Mouse (Mus musculus): ENCODE measurements around the gene Trim28.
A peak's percentile ranks its signal among the peaks of the same experiment; 100 is the strongest.

The Trim28 gene

DNA sequence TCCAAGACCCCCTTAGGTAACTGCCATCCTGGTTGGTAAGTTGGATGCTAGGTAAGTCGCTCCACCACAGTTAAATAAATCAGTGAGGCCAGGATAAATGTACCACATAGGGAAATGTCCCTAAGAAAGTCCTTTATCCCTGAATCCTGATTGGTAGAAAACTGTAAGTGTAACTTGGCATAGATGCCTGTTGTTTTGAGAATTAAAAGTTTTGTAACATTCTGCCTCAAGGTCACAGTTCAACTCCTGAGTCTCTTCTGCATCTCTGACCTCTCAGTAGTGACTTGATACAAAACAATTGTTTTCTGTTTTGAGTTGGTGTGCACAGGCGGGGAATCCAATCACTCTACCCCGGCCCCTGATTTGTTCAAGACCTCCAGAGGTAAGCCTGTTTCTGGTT, at the start of gene Trim28:
Gene Trim28, plus strand, starts transcription at position 264 of the 400 bp plus-strand sequence.
- DNase-seq (ENCODE audit: low read depth) = no peak

DNA sequence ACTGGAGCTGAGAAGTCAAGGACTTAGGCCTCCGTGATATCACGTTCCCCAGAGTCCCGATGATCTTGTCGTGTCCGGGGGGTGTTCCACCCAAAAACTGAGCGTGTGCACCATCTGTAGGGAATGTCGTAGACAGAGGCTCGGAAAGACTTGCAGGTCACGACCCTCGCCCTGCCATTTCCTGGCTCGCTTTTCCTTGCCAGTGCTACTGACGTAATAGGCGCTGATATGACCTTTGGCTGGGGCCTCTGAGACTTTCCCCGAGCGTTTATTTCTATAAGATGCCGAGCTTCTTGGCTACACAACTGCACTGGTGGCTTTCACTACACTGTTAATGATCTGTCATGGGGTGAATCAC, 49.1 kb upstream of the Trim28 start:
- DNase-seq (ENCODE audit: low read depth) = no peak

DNA sequence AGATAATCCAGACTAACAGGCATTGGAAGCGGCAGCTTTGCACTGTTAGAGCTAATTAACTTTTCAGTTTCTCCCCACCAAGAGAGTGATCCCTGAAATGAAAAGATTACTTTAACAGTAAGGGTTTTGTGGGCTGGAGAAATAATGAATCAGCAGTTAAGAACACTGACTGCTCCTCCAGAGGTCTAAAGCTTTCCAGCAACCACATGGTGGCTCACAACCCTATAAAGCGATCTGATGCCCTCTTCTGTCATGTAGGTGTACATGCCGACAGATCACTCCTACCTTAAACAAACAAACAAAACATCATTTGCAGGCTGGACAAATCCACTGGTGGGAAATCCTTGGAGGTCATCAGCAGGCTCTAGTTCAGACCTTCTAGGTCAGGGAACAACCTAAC, 44.0 kb upstream of the Trim28 start:
- no peak for DNase-seq (ENCODE audit: low read depth)

DNA sequence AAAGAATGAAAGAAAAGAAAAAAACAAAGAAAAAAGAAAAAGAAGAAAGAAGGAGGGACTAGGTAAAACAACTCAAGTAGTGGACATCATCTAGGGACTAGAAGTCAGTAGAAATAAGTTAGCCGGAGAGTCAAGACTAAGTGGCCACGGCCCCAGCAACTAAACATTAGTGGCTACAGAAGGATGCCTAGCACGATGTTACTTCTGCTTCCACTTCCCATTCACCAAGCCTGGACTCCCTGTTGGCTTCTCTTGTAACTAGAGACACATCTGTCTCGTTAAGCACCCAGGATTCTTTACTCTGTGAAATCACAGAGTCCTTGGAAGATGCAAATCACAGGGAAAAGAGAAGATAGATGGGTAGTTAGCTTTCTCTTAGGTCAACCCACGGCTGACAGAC, 41.4 kb upstream of the Trim28 start:
- DNase-seq (ENCODE audit: low read depth) = no peak

DNA sequence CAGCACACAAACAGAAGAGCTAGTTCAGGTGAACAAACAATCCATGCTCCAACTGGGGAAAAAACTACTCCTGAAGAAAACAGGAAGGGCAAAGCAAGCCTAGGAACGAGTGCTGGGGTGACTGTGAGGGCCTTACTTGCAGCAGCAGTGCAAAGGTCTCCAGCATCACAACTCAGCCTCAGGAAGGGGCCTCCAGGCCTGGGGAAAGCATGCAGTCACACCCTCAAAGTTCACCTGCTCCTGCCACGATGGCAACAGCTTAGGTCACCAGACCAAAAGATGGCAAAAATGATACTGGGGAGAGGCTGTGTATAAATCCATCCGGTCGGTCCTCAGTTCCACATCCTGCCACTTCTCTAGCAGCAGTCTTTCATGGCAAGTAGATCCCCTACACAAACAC, 40.0 kb upstream of the Trim28 start:
- no peak for DNase-seq (ENCODE audit: low read depth)

DNA sequence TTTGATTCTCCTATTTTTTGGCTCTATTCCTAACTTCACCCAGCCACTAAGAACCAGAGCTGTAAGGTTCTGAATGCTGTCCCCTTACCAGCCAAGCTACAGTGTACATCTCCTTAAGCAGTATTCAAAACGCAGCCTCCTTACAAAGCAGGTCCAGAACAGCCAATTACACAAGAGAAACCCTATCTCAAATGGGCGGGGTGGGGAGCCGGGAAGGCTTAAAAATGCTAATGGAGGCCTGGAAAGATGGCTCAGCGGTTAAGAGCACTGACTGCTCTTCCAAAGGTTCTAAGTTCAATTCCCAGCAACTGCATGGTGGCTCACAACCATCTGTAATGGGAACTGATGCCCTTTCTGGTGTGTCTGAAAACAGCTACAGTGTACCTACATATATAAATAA, 39.2 kb upstream of the Trim28 start:
- no peak for DNase-seq (ENCODE audit: low read depth)

DNA sequence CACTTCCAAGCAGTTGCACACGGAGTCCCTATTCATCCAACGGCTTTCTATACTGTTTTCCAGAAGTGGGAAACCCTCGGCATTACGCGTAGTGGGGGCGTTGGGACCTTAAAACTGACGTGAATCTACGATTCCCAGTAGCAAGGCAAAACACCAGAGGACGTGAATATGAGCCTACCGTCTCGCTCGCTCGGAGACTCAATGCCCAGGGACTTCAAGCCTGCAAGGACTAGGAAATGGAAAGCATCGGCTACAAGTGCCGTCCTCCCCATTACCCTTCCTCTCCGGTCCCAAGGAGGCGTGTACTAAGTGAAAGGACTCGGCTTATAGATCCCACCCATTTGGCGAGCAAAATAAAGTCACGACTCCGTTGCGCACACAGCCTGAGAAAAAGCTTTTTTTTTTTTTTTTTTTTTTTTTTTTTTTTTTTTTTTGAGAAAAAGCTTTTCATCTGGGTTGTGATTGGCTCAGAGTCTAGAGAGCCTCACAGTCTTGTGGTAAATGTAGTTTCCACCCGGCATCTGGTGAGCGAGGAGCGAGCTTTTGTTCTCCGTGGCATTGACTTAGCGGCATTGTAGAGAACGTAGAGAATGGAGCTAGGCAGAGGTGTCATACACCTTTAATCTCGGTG, 37.3 kb upstream of the Trim28 start:
- peak; percentile 63 for DNase-seq (ENCODE audit: low read depth)

DNA sequence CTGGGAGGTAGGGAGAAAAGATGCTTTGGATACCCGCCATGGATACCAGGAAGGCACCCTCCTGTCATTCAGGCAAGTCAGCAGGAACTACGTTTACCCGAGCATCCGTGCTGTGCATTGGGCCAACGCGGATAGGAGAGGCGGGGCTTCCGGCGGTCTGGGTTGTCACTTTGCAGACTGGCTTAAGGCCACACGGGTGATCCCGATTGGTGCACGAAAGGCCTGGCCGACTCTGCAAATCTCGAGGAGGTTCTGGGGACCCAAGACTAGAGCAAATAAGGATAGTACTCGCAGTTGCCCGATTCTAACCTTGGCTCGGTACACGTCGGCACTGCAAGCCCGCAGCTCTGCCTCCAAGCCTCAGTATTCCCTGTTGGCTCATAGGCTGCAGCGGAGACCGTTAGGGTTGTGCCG, 33.2 kb upstream of the Trim28 start, which contains the start of gene Zfp324:
Gene Zfp324, plus strand, starts transcription at position 161 of the 414 bp plus-strand sequence.
- DNase-seq (ENCODE audit: low read depth) = peak; percentile 85

DNA sequence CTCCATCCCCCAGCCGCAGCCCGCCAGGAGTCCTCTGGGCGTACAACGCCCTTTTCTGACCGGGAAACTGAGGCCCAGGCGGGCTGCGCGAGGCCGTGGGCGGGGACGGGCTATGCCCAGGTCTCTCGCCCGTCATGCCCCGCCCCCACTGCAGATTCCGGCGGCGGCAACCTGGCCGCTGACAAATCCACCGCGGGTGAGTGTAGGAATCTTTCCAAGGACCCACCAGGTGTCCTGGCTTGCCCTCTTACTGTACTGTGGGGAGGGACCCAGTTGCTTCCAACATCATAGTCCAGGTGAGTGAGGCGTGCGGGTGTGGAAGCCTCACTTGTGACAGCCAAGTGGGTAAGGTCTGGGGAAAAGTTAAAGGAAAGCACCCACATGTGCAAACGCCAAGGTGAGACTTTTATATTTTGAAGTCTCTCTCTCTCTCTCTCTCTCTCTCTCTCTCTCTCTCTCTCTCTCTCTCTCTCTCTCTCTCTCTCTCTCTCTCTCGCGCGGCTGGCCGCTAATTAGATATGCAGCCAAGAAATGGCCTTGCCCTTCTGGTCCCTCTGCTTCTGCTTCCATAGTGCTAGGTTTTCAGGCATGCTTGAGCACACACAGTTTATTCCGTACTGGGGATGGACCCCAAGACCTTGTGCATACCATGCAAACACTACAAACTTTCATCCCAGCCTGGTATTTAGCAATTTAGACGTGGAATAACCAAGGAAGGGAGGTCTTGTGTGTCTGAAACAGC, 32.6 kb upstream of the Trim28 start:
- no peak for DNase-seq (ENCODE audit: low read depth)

DNA sequence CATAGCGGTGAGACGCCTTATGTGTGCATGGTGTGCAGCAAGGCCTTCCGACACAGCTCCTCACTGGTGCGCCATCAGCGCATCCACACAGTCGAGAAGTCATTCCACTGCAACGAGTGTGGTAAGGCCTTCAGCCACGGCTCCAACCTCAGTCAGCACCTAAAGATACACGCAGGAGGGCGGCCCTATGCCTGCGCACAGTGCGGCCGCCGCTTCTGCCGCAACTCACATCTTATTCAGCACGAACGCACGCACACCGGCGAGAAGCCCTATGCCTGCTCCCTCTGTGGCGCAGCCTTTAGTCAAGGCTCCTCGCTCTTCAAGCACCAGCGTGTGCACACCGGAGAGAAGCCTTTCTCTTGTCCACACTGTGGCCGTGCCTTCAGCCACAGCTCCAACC, 28.0 kb upstream of the Trim28 start:
- no peak for DNase-seq (ENCODE audit: low read depth)

DNA sequence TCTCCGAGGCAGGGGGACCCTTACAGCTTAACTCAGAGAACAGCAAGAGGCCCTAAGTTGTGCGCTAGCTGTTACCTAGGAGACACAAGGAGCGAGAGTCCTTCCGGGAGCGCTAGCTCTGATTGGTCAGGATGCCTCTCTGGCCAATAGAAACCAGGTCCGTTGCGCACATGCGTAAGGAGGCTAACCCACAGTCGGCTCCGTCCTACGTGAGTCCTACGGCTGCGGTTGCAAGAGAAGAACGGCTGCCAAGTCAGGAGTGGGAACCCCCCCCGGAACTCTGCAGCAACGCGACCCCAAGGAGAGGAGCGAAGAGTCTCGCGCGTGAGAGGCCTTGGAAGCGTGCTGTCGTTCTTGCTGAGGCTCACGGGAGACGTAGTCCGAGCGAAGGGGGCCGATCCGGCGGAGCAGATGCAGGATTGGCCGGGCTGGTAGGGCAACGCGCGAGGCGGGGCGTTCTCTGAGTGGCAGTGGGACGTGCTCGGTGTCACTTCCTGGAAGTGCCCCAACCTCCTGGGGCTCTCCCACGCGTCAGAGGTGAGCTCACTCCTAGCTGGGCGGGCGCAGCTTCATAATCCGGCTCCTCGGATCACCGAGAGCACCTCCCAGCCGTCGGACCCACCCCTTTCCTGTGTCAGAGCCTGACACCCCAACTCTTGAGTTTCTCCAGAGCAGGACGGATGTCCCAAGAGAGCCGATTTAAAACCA, 21.1 kb upstream of the Trim28 start, which contains the start of gene Zfp446:
Gene Zfp446, plus strand, starts transcription at position 167 of the 708 bp plus-strand sequence.
- peak; percentile 94 for DNase-seq (ENCODE audit: low read depth)

DNA sequence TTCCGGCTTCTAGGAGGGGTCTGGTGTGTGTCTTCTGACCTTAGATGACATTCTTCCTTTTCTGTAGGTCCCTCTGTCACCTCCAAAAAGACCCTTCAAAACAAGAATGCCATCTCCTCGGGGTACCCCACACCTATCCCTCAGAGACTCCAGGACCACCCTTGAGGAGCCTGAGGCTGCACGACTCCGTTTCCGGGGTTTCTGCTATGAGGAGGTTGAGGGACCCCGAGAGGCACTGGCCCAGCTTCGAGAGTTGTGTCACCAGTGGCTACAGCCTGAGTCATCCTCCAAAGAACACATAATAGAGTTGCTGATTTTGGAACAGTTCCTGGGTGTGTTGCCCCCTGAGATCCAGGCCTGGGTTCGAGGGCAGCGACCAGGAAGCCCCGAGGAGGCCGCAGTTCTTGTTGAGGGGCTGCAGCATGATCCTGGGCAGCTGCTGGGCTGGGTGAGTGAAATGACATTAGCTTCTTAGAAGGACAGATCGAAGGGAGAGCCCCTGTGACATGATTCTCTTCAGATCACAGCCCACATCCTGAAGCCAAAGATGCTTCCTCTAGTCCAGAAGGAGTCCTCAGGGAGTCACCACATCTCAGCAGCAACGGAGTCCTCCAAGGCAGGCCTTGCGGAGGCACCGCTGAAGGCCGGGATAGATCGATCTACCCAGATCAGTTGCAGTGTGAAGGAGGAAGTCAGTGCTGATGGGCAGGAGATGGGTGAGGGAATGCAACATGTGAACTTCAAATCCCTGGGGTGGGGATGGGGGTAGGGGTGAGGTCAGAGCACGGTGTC, 19.8 kb upstream of the Trim28 start:
- no peak for DNase-seq (ENCODE audit: low read depth)

DNA sequence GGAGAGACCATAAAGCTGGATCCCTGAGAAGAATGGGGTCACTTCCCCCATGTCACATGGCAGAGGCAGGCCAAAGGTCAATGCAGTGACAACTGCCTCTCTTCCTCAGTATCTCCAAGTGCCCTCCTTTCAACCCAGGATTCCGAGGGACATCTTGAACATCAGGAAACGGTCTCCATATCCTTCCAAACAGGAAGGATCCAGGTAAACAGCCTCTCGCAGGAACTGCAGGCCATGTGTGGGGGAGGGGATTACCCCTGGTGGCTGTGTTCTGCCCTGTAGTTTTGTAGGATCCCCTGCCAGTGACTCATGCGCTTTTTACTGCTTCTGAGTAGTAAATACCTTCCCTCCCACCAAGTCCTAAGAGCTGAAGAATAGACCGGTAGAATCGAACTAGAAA, 19.1 kb upstream of the Trim28 start:
- DNase-seq (ENCODE audit: low read depth) = no peak

DNA sequence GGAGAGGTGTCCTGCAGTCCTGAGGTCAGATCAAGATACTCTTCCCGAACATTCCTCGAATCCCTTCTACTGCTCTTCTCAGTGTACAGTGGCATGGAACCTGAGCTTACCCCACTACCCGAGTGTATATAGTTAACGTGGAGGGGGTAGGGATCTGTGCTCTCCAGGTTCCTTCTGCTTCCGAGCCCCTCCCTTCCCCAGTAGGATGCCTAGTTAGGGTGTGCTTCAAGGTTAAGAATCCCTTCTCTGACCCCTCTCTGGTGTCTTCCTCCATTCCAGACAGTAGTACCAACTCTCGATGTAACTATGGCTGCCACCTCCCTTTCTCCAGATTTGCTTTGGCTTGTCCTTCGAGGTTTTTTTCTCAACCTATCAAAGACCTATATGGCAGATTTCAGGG, 18.6 kb upstream of the Trim28 start:
- no peak for DNase-seq (ENCODE audit: low read depth)

DNA sequence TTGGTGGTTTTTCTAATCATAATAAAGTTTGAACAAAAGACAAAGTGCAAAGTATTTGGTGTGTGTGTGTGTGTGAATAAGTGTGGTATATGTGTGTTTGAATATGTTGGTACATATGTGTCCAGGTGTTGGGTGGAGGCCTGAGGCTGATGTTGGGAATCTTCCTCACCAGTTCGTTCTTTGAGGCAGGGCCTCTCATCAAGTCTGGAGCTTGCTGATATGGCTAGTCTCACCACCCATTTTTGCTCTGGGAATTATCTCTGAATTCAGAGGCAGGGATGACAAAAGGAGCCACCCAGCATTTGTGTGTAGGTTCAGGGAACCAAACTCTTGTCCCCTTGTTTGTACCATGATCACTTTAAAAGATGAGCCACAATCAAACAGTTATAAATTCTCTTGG, 13.2 kb upstream of the Trim28 start:
- DNase-seq (ENCODE audit: low read depth) = peak; percentile 57

DNA sequence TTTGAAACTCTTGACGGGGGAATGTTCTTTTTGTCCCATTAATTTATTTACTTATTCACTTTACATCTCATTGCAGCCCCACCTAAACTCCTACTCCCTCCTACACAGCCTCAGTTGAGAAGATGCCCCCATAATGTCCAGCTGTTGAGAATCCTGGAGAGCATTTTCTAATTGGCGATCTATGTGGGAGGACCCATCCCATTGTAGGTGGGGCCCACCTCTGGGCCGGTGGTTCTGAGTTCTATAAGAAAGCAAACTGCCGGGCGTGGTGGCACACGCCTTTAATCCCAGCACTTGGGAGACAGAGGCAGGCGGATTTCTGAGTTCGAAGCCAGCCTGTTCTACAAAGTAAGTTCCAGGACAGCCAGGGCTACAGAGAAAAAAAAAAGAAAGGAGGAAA, 12.0 kb upstream of the Trim28 start:
- no peak for DNase-seq (ENCODE audit: low read depth)

DNA sequence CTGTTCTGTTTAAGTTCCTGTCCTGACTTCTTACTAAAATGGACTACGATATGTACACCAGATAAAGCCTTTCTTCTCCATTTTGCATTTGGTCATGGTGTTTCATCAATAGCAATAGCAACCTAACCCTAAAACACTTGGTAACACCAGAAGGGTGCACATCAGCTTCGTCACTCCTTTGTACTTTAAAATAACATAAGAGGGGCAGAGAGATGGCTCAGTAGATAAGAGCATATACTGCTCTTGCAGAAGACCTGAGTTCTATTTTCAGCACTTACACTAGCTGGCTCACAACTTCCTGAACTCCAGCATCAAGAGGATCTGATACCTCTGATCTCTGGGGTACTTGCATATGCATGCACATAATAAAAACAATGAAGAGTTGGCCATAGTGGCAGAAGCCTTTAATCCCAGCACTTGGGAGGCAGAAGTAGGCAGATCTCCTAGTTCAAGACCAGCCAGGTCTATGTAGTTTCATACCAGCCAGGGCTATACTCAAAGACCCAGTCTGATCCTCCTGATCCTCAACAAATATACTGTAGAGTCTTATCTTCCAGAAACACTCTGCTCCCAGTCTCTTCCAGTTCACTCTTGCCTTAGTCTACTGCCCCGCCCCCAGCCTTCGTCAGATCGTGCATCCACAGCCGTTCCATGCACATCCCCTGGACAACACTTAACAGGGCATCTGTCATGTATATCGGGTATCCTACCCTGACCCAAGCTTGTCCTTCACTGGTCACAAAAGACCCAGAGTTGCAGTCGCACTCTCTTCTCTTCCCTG, 11.3 kb upstream of the Trim28 start:
- DNase-seq (ENCODE audit: low read depth) = peak; percentile 58

DNA sequence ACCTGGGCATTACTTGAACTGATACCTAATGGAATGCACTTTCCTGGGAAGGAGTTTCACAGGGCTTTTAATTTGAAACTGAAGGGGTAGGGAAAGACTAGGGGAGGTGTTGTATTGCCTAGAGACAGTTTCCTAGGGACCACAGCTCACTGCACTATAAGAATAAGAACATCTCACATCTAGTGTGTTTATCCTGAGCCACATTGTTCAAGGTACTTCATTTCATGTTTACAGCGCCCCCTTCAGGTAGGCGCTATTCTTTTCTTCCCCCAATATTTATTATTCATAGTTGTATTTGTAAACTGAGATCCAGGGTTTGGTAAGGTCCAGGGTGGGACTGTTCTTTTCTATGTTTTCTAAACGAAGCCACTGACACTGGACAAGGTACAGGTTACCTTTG, 6.7 kb upstream of the Trim28 start:
- peak; percentile 65 for DNase-seq (ENCODE audit: low read depth)

DNA sequence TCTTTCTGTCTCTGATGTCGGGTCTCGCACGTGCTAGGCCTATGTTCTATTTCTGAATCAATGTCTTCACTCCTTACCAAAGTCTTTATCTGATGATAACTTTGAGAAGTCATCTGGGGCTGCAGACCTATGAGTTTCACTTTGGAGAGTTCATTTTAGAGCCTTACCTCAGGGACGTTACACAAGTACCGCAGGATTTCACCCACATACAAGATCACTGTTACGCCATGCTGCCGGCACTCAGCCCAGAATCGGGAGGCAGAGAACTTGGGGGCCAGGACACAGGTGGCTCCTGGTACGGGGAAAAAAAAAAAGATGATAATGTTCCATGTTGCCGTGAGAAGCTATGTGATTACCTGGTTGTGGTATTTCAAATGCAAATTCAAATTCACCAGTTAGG, 5.8 kb upstream of the Trim28 start:
- no peak for DNase-seq (ENCODE audit: low read depth)

DNA sequence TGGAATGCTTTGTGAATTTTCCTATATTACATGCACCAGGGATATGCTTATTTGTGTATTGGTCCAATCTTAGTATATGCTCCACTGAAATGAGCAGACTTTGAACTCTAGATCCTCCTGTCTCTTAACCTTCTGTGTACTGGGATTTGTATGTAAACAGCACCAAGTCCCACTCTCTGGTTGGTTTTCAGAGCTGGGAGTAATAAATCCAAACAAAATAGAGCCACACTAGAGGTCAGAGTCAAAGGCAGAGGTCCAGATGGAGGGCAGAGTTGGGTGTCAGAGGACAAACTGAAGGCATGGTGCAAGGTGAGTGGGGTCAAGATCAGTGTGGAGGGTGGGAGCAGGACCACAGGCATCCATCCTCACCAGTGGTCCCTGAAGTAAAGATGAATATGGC, 3.1 kb upstream of the Trim28 start:
- no peak for DNase-seq (ENCODE audit: low read depth)

DNA sequence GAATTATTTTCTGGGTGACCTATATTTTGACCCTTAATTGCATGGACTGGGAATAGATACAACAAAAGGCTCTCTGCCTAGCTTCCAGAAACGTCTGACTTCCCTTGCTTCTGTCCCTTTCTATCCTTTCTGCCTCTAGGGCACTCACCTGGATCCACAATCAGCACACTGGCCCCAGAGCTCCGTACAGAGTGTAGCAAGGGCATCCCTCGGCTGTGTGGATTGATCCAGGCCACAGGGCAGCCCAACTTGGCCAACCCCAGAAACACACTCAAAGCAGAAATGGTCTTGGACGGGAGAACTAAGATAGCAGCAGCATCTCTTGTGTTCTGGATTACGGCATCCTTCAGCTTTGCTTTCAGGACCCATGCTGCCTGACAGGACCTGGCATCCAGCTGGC, 1.7 kb upstream of the Trim28 start:
- no peak for DNase-seq (ENCODE audit: low read depth)

DNA sequence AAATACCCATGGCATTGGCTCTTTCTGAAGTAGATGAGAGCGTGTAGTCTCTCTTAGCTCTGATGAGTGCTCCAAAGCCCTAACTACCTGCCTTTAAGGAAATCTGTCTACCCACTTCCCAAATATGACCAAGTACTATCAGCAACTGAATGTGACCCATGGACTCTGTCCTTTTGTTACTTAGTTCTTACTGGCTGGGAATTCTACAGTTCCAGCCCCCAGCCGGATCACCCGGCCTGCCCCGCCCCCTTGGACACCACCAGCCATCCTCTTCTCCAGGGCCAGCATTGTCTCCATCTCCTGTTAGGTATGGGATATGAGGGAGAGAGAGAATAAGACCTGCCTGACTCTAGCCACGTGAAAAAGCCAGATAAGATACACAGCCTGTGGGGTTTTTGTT, 861 bp upstream of the Trim28 start, which contains the start of gene Slc27a5:
Gene Slc27a5, minus strand, starts transcription at position 140 of the 400 bp plus-strand sequence.
- no peak for DNase-seq (ENCODE audit: low read depth)
